Mouse (Mus musculus) heart, adult 2 months (tissue): ENCODE measurements around the gene Dthd1.

Source experiments
- CTCF ChIP-seq: fragments of 200-600 bp; IDR thresholded peaks from 2 replicates; pipeline ENCODE4 v1.8.1; 2022; ENCODE audit warnings: antibody characterized with exemption, mild to moderate bottlenecking, moderate library complexity
- EP300 ChIP-seq: fragments of 200-500 bp; IDR thresholded peaks from 2 replicates; pipeline ENCODE4 v1.6.1; 2011; ENCODE audit warnings: low read depth, low read length, control low read depth; ENCODE audit not compliant: insufficient read depth
- POLR2A ChIP-seq: fragments of 200-500 bp; IDR thresholded peaks from 2 replicates; pipeline ENCODE4 v1.6.1; 2011; ENCODE audit warnings: mild to moderate bottlenecking, low read depth, low read length, control low read depth; ENCODE audit not compliant: insufficient read depth

- TF ChIP-seq CTCF (no peak), POLR2A (no peak), EP300 (no peak)
Measured at GRCm38 (mm10) chr5:62857502-62857901, 43.9 kb downstream of the Dthd1 start.
